Mouse (Mus musculus): ENCODE results near the gene Tlr2. TPM values are rescaled to one million over a fixed set of nuclear protein-coding genes. Genes with fewer than 3 reads are reported as not detected.
A peak's percentile ranks its signal among the peaks of the same experiment; 100 is the strongest.

The Tlr2 gene
- polyA plus RNA-seq, 1 experiment from 2014 or later: 3.5 TPM

GRCm38 (mm10) chr3:83823774-83824173 lies 17.8 kb downstream of the Tlr2 start:
- TF ChIP-seq CTCF (IDR thresholded peaks at IDR 0.05; ENCODE audit: low read depth): no peak
- H3K27ac ChIP-seq (ENCODE audit: low read depth): no peak overlapping the region
- H3K9ac ChIP-seq: no peak overlapping the region
- H3K27me3 ChIP-seq (ENCODE audit: insufficient read depth, low read length): no peaks in the 10 kb centered on the region
- WGBS: 92% methylated on average over 4 of the region's 4 CpGs
- no peaks in the 10 kb centered on the region for H3K4me1 ChIP-seq (ENCODE audit: insufficient read depth)
- no peak overlapping the region for H3K4me2 ChIP-seq
- no peak overlapping the region for H3K4me3 ChIP-seq (ENCODE audit: low read depth, low read length)
- no peaks in the 10 kb centered on the region for H3K36me3 ChIP-seq (ENCODE audit: insufficient read depth)
- no peaks in the 10 kb centered on the region for H3K9me3 ChIP-seq (ENCODE audit: low read depth, low read length)
- DNase-seq (no peak), ATAC-seq (ENCODE audit: insufficient read depth) (no peak)

GRCm38 (mm10) chr3:83816372-83816925 lies 25.1 kb downstream of the Tlr2 start:
- 87% methylated on average over 4 of the region's 4 CpGs for WGBS
- no peak overlapping the region for H3K4me2 ChIP-seq
- ATAC-seq (ENCODE audit: insufficient read depth): no peak

GRCm38 (mm10) chr3:83812863-83813262 lies 28.7 kb downstream of the Tlr2 start:
- Histone ChIP-seq H3K4me2 (no peak overlapping the region), H3K36me3 (ENCODE audit: insufficient read depth) (no peaks in the 10 kb centered on the region), H3K4me1 (ENCODE audit: insufficient read depth) (no peaks in the 10 kb centered on the region), H3K9me3 (ENCODE audit: low read depth, low read length) (no peaks in the 10 kb centered on the region), H3K4me3 (ENCODE audit: low read depth, low read length) (no peak overlapping the region), H3K27ac (ENCODE audit: low read depth) (no peak overlapping the region), H3K9ac (no peak overlapping the region), H3K27me3 (ENCODE audit: insufficient read depth, low read length) (no peaks in the 10 kb centered on the region)
- DNase-seq (no peak), ATAC-seq (ENCODE audit: insufficient read depth) (no peak)
- no peak for TF ChIP-seq CTCF (IDR thresholded peaks at IDR 0.05; ENCODE audit: low read depth)

More at GRCm38 (mm10) chr3:83816372-83816925, 25.1 kb downstream of the Tlr2 start:
- Histone ChIP-seq H3K27ac (ENCODE audit: low read depth) (no peak overlapping the region), H3K36me3 (ENCODE audit: insufficient read depth) (no peaks in the 10 kb centered on the region), H3K9ac (no peak overlapping the region), H3K27me3 (ENCODE audit: insufficient read depth, low read length) (no peaks in the 10 kb centered on the region), H3K4me1 (ENCODE audit: insufficient read depth) (no peaks in the 10 kb centered on the region), H3K4me3 (ENCODE audit: low read depth, low read length) (no peak overlapping the region), H3K9me3 (ENCODE audit: low read depth, low read length) (no peaks in the 10 kb centered on the region)
- DNase-seq: no peak
- no peak for TF ChIP-seq CTCF (IDR thresholded peaks at IDR 0.05; ENCODE audit: low read depth)

- ATAC-seq (ENCODE audit: insufficient read depth): no peak
- H3K27ac ChIP-seq (ENCODE audit: low read depth): no peak overlapping the region
- no peak overlapping the region for H3K4me2 ChIP-seq
- no peaks in the 10 kb centered on the region for H3K27me3 ChIP-seq (ENCODE audit: insufficient read depth, low read length)
- no peaks in the 10 kb centered on the region for H3K36me3 ChIP-seq (ENCODE audit: insufficient read depth)
- no peaks in the 10 kb centered on the region for H3K4me1 ChIP-seq (ENCODE audit: insufficient read depth)
- 59% methylated on average over 7 of the region's 7 CpGs for WGBS
- DNase-seq: no peak
- H3K9ac ChIP-seq: no peak overlapping the region
- H3K9me3 ChIP-seq (ENCODE audit: low read depth, low read length): no peaks in the 10 kb centered on the region
- H3K4me3 ChIP-seq (ENCODE audit: low read depth, low read length): no peak overlapping the region
- TF ChIP-seq CTCF (IDR thresholded peaks at IDR 0.05; ENCODE audit: low read depth): no peak
Observed at GRCm38 (mm10) chr3:83811987-83812386, 29.6 kb downstream of the Tlr2 start.

GRCm38 (mm10) chr3:83808483-83808882 lies 33.1 kb downstream of the Tlr2 start:
- TF ChIP-seq CTCF (IDR thresholded peaks at IDR 0.05; ENCODE audit: low read depth): no peak
- no peak overlapping the region for H3K27ac ChIP-seq (ENCODE audit: low read depth)
- H3K27me3 ChIP-seq (ENCODE audit: insufficient read depth, low read length): no peaks in the 10 kb centered on the region
- H3K9me3 ChIP-seq (ENCODE audit: low read depth, low read length): no peaks in the 10 kb centered on the region
- no peak for ATAC-seq (ENCODE audit: insufficient read depth)
- no peak for DNase-seq
- no peak overlapping the region for H3K4me3 ChIP-seq (ENCODE audit: low read depth, low read length)
- no peaks in the 10 kb centered on the region for H3K36me3 ChIP-seq (ENCODE audit: insufficient read depth)
- no peak overlapping the region for H3K9ac ChIP-seq
- WGBS: 78% methylated on average over 12 of the region's 12 CpGs
- H3K4me1 ChIP-seq (ENCODE audit: insufficient read depth): no peaks in the 10 kb centered on the region
- no peak overlapping the region for H3K4me2 ChIP-seq

- peak; percentile 38 for TF ChIP-seq CTCF (IDR thresholded peaks at IDR 0.05; ENCODE audit: low read depth)
- DNase-seq (no peak), ATAC-seq (ENCODE audit: insufficient read depth) (no peak)
- Histone ChIP-seq H3K9ac (no peak overlapping the region), H3K27me3 (ENCODE audit: insufficient read depth, low read length) (no peaks in the 10 kb centered on the region), H3K4me3 (ENCODE audit: low read depth, low read length) (no peak overlapping the region), H3K4me2 (no peak overlapping the region), H3K36me3 (ENCODE audit: insufficient read depth) (no peaks in the 10 kb centered on the region), H3K9me3 (ENCODE audit: low read depth, low read length) (no peaks in the 10 kb centered on the region), H3K4me1 (ENCODE audit: insufficient read depth) (no peaks in the 10 kb centered on the region), H3K27ac (ENCODE audit: low read depth) (no peak overlapping the region)
- 93% methylated on average over 4 of the region's 4 CpGs for WGBS
Observed at GRCm38 (mm10) chr3:83801649-83802155, 39.9 kb downstream of the Tlr2 start.

- no peak overlapping the region for H3K4me3 ChIP-seq (ENCODE audit: low read depth, low read length)
- H3K4me2 ChIP-seq: no peak overlapping the region
- H3K36me3 ChIP-seq (ENCODE audit: insufficient read depth): no peaks in the 10 kb centered on the region
- H3K9ac ChIP-seq: no peak overlapping the region
- DNase-seq (no peak), ATAC-seq (ENCODE audit: insufficient read depth) (no peak)
- TF ChIP-seq CTCF (IDR thresholded peaks at IDR 0.05; ENCODE audit: low read depth): no peak
- H3K27ac ChIP-seq (ENCODE audit: low read depth): no peak overlapping the region
- WGBS: 77% methylated on average over 7 of the region's 7 CpGs
- H3K4me1 ChIP-seq (ENCODE audit: insufficient read depth): no peaks in the 10 kb centered on the region
- no peaks in the 10 kb centered on the region for H3K27me3 ChIP-seq (ENCODE audit: insufficient read depth, low read length)
- H3K9me3 ChIP-seq (ENCODE audit: low read depth, low read length): no peaks in the 10 kb centered on the region
Observed at GRCm38 (mm10) chr3:83799486-83799885, 42.1 kb downstream of the Tlr2 start.
